Mouse (Mus musculus): ENCODE data around the gene Evi5.

GRCm38 (mm10) chr5:107840549-107841238 lies 34.2 kb downstream of the Evi5 start:
- TF ChIP-seq TCF12 (IDR thresholded peaks at IDR 0.05; ENCODE audit: low read depth, low read length) (0 out of 2 replicates have a peak, but pooled peaks have one; percentile 36), POLR2A (IDR thresholded peaks at IDR 0.05; ENCODE audit: control insufficient read depth in 1 of 2, insufficient read depth in 1 of 2, low read depth in 1 of 2, low read length in 2 of 2, poor library complexity in 1 of 2) (no peak), POLR2AphosphoS5 (IDR thresholded peaks at IDR 0.05; ENCODE audit: borderline replicate concordance, low read depth, low read length) (no peak), BHLHE40 (IDR thresholded peaks at IDR 0.05; ENCODE audit: borderline replicate concordance, low read depth, low read length) (no peak), NELFE (IDR thresholded peaks at IDR 0.05; ENCODE audit: low read depth, low read length) (no peak), HCFC1 (IDR thresholded peaks at IDR 0.05; ENCODE audit: low read depth, low read length) (no peak), POLR2AphosphoS2 (IDR thresholded peaks at IDR 0.05; ENCODE audit: low read length) (no peak), CTCF (IDR thresholded peaks at IDR 0.05 in 2 of 3, conservative IDR thresholded peaks at IDR 0.05 in 1 of 3; ENCODE audit: control insufficient read depth in 1 of 3, insufficient read depth in 1 of 3, low read depth in 2 of 3, low read length in 3 of 3, poor library complexity in 1 of 3, severe bottlenecking in 1 of 3) (no peak), JUND (IDR thresholded peaks at IDR 0.05; ENCODE audit: low read depth, low read length) (no peak), ZC3H11A (IDR thresholded peaks at IDR 0.05; ENCODE audit: low read depth, low read length) (no peak), SIN3A (IDR thresholded peaks at IDR 0.05; ENCODE audit: low read length) (no peak), MAX (IDR thresholded peaks at IDR 0.05; ENCODE audit: low read length) (no peak)

Data from MEL (cell line).